Mouse (Mus musculus) erythroid progenitor cell, adult 5-6 weeks (primary cell): ENCODE data around the gene Arid1a. TPM values are rescaled to one million over a fixed set of nuclear protein-coding genes. Genes with fewer than 3 reads are reported as not detected.

Experiments used
- ATAC-seq: replicated peaks from 2 replicates; pipeline ENCODE4 v1.8.0; 2016; ENCODE audit warnings: moderate number of reproducible peaks, mild to moderate bottlenecking, moderate TSS enrichment, inconsistent platforms; ENCODE audit not compliant: poor library complexity, low FRiP score, severe bottlenecking
- total RNA-seq, 2 experiments: library from RNA; stranded (forward) in 1 of 2; stranded (reverse) in 1 of 2; fragments of 150-400 nt in 1 of 2; fragments of 186-747, 209-891 nt in 1 of 2; gene quantifications; 2 replicates each; pipeline versions ENCODE4 v1.2.3 to v1.2.4; 2015 to 2017; ENCODE audit warnings: low replicate concordance in 2 of 2

The Arid1a gene
- total RNA-seq, 2 experiments from 2014 or later = 65.8 to 69.1 TPM

GRCm38 (mm10) chr4:133679629-133680028 lies 76.9 kb downstream of the Arid1a start:
- no peak for ATAC-seq

GRCm38 (mm10) chr4:133677266-133677665 lies 79.3 kb downstream of the Arid1a start:
- no peak for ATAC-seq

GRCm38 (mm10) chr4:133676189-133676588 lies 80.4 kb downstream of the Arid1a start:
- ATAC-seq = no peak

GRCm38 (mm10) chr4:133675594-133676016 lies 81.0 kb downstream of the Arid1a start:
- ATAC-seq = no peak

GRCm38 (mm10) chr4:133674331-133674695 lies 82.3 kb downstream of the Arid1a start:
- ATAC-seq = no peak

- ATAC-seq = no peak
These were observed 82.8 kb downstream of the Arid1a start for GRCm38 (mm10) chr4:133673666-133674330.

GRCm38 (mm10) chr4:133672845-133673647 lies 83.5 kb downstream of the Arid1a start:
- ATAC-seq = no peak

- ATAC-seq = peak; percentile 80
These were observed 84.4 kb downstream of the Arid1a start, which contains the start of gene Pigv for GRCm38 (mm10) chr4:133671881-133672844. Gene Pigv (minus strand): TSS chr4:133672647.

- ATAC-seq = peak; percentile 63
These were observed 85.2 kb downstream of the Arid1a start for GRCm38 (mm10) chr4:133671184-133671880.

GRCm38 (mm10) chr4:133669652-133670210 lies 86.8 kb downstream of the Arid1a start:
- no peak for ATAC-seq

- no peak for ATAC-seq
These were observed 88.0 kb downstream of the Arid1a start for GRCm38 (mm10) chr4:133668537-133668936.

GRCm38 (mm10) chr4:133666199-133666598 lies 90.4 kb downstream of the Arid1a start:
- ATAC-seq = no peak

GRCm38 (mm10) chr4:133665118-133665517 lies 91.5 kb downstream of the Arid1a start:
- no peak for ATAC-seq

GRCm38 (mm10) chr4:133662945-133663344 lies 93.6 kb downstream of the Arid1a start:
- no peak for ATAC-seq

GRCm38 (mm10) chr4:133662421-133662820 lies 94.1 kb downstream of the Arid1a start:
- ATAC-seq = no peak

GRCm38 (mm10) chr4:133660193-133661155 lies 96.1 kb downstream of the Arid1a start:
- ATAC-seq = no peak

GRCm38 (mm10) chr4:133659497-133660192 lies 96.9 kb downstream of the Arid1a start:
- no peak for ATAC-seq
